Mouse (Mus musculus) MEL-GATA-1-ER (cell line): ENCODE data around the gene Egfl8.

Experiments used
- DNase-seq: peaks from one replicate; pipeline ENCODE4 v3.0.0-alpha.2; 2012; ENCODE audit warnings: low read depth; ENCODE audit errors: extremely low read depth

Egfl8 gene

GRCm38 (mm10) chr17:34578070-34578469, 37.7 kb downstream of the Egfl8 start:
- no peak for DNase-seq

DNA sequence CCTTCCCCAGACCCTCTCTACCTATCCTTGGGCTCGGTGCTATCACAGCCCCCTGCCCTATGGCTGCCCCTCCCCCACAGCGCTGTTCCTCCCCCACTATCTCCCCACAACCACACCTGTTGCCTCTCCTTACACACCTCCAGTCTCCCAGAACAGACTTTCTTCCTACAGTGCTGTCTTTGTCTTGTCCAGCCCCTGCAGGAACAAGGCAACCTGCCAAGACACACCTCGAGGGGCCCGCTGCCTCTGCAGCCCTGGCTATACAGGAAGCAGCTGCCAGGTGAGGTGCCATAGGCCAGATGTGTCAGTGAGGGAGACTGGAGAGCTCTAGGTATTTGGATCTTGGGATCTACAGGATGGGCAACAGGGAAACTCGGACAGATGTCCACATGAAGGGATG, 39.2 kb downstream of the Egfl8 start:
- DNase-seq: no peak

- DNase-seq: no peak
Observed at GRCm38 (mm10) chr17:34572361-34572760, 43.4 kb downstream of the Egfl8 start.

GRCm38 (mm10) chr17:34571875-34572274, 43.9 kb downstream of the Egfl8 start:
- no peak for DNase-seq

GRCm38 (mm10) chr17:34569919-34570318, 45.9 kb downstream of the Egfl8 start:
- no peak for DNase-seq

DNA sequence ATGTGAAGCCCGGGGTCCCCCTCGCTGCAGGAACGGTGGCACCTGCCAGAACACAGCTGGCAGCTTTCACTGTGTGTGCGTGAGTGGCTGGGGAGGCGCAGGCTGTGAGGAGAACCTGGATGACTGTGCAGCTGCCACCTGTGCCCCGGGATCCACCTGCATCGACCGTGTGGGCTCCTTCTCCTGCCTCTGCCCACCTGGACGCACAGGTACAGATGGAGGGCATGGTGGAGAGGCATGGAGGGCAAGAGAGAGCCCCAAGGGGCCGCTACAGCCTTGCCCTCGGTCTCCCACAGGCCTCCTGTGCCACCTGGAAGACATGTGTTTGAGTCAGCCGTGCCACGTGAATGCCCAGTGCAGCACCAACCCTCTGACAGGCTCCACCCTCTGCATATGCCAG, 47.4 kb downstream of the Egfl8 start:
- DNase-seq: no peak

GRCm38 (mm10) chr17:34567311-34567710, 48.5 kb downstream of the Egfl8 start:
- DNase-seq: no peak

- DNase-seq: no peak
Observed at GRCm38 (mm10) chr17:34564796-34565195, 51.0 kb downstream of the Egfl8 start.

DNA sequence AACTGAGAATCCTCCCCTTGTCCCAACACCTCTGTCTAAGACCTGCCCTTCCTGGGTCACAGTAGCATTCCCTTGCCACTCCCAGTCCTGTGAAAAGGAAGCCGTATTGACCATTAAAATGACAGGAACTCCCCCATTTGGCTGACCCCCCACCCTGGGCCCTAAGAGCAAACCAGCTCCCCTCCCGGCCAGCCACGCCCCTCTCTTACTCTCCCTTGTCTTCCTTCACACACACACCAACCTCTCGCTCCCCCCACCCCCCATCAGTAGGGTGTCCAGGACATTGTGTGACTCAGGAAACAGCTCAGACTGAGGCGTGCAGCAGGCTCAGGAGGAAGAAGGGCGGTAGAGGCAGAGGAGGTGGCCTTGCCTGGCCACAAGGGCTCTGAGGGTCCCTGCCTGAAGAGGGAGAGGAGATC, 51.8 kb downstream of the Egfl8 start, which contains the start of gene Notch4:
TSS of gene Notch4 (plus strand) at position 266 of the 419 bp plus-strand sequence.
- no peak for DNase-seq

- no peak for DNase-seq
Observed at GRCm38 (mm10) chr17:34563354-34563753, 52.4 kb downstream of the Egfl8 start.
